Comparison of ENCODE assay signal across 22 mouse cellular contexts in the genomic region with DNA sequence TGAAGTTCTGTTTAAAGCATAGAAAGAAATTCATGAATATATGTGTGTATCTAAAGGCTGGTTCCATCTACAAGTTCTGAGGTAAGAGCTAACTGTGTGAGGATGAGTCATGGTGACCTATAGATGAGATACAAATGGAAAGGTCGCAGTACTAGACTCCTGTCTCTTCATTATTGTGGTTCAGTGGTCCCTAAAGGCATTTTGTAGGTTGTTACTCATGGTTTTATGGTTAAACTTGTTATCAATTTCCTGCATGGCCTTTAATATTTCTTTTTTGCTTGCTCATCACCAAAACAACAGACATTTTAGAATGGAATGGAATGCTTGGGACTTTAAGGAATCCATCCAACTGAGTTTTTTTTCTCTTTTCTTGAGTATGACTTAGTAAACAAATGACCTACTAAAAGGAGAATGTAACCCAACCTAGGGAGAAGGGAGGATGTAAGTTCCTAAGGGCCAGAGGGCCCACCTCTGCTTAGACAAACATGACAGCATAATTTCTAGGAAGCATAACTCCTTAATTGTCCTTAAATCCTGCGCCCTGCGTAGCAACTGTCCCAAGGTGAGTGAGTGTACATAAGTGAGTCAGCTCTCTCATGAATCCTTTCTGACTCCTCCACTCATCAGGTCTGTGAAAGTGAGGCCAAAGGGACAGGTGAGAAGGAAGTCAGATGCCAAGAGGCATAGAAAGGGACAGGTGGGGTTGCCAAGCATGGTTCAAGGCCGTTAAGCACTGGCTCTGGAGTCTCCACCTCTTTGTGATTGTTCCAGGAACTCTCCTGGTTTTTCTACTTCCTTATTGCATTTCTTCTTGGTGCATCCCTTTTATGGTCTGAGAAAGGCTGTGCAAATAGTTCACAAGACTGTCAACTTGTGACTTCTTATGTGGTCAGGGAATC. TPM values are rescaled to one million over a fixed set of nuclear protein-coding genes. Genes with fewer than 3 reads are reported as not detected.
A peak's percentile ranks its signal among the peaks of the same experiment; 100 is the strongest.
DNase-seq lines count a peak whose midpoint lies in the region; ATAC-seq lines count a peak whose summit lies in the region.
"Had no signal": no experiment of that assay in that cellular context is flagged by ENCODE, and none has a peak within 500 bp of the region (broad histone marks: within the 10 kb centered on the region; RNA-seq: fewer than 3 reads in every experiment).

No protein-coding gene starts in this region.

- 65% methylated on average over 4 of the region's 4 CpGs for WGBS in kidney, embryonic 15.5 days
- 25% methylated on average over 4 of the region's 4 CpGs for WGBS in large intestine, adult 2 months

- H3K27ac ChIP-seq in kidney, embryonic 15.5 days = peak overlapping the region; percentile 18; the same call in 1 of the 2 replicates
- H3K27ac ChIP-seq: embryonic facial prominence, embryonic 12.5 days; forebrain, embryonic 10.5 days; liver, embryonic 13.5 days; neural tube, embryonic 12.5 days had no signal

- no peak overlapping the region for H3K4me3 ChIP-seq in kidney, embryonic 15.5 days (replicated peaks)
- H3K4me3 ChIP-seq: embryonic facial prominence, embryonic 12.5 days; forebrain, embryonic 10.5 days; heart, embryonic 12.5 days; liver, embryonic 13.5 days; neural tube, embryonic 12.5 days had no signal

- no peaks in the 10 kb centered on the region for H3K27me3 ChIP-seq in kidney, embryonic 15.5 days
- H3K27me3 ChIP-seq: embryonic facial prominence, embryonic 12.5 days; heart, embryonic 12.5 days; liver, embryonic 13.5 days; neural tube, embryonic 12.5 days had no signal

- H3K4me1 ChIP-seq in kidney, embryonic 15.5 days = peaks cover 19% of the 10 kb centered on the region
- H3K4me1 ChIP-seq: heart, embryonic 12.5 days had no signal

- no peaks in the 10 kb centered on the region for H3K9me3 ChIP-seq in kidney, embryonic 15.5 days (replicated peaks)
- H3K9me3 ChIP-seq: embryonic facial prominence, embryonic 12.5 days; forebrain, embryonic 10.5 days; G1E; heart, embryonic 12.5 days; liver, embryonic 13.5 days; neural tube, embryonic 12.5 days had no signal

- H3K9ac ChIP-seq in kidney, embryonic 15.5 days = no peak overlapping the region
- H3K9ac ChIP-seq: embryonic facial prominence, embryonic 12.5 days; heart, embryonic 12.5 days; liver, embryonic 13.5 days; neural tube, embryonic 12.5 days had no signal

- no peak overlapping the region for H3K4me2 ChIP-seq in kidney, embryonic 15.5 days
- H3K4me2 ChIP-seq: embryonic facial prominence, embryonic 12.5 days; heart, embryonic 12.5 days; liver, embryonic 13.5 days; neural tube, embryonic 12.5 days had no signal

- DNase-seq in kidney, postnatal 25 days = no peak
- peak; percentile 67 for DNase-seq in 416B (ENCODE audit: low read depth)
- DNase-seq in R1 (ENCODE audit: low read depth, low spot score) = peak; percentile 22
- DNase-seq in large intestine, adult 2 months (ENCODE audit: low read depth, low spot score) = peak; percentile 98
- DNase-seq in left cerebral cortex, adult 8-10 months (ENCODE audit: low spot score in 2 of 2) = no peak
- DNase-seq in spleen, postnatal 14 days (ENCODE audit: low spot score in 2 of 2) = no peak
- DNase-seq: B cell, adult 2 months; cerebellum, adult 11 months; gastrocnemius, postnatal 14 days; heart, postnatal 4 days; kidney, postnatal 10 days; layer of hippocampus, adult 9-11 months; left cerebral cortex, postnatal 4 days; liver, embryonic 13.5 days; thymus, postnatal 36 days had no signal

- ATAC-seq in kidney, embryonic 15.5 days (replicated peaks; ENCODE audit: low FRiP score) = no peak
- no peak for ATAC-seq in activated CD4-positive, CD25-positive, alpha-beta regulatory T cell, adult 4 months

- H3K36me3 ChIP-seq in kidney, embryonic 15.5 days = no peaks in the 10 kb centered on the region
- H3K36me3 ChIP-seq: embryonic facial prominence, embryonic 12.5 days; forebrain, embryonic 10.5 days; G1E; heart, embryonic 12.5 days; liver, embryonic 13.5 days; neural tube, embryonic 12.5 days had no signal

RNA-seq across cellular contexts. Expression of a gene that starts 17.4 kb away (rescaled TPM):
- 0.45 and 0.84 TPM in 2 replicates for polyA plus RNA-seq in kidney, embryonic 15.5 days (2015; fragmentation: Nextera tagmentation; extraction: Ambion mirVana)
- polyA plus RNA-seq in large intestine, adult 2 months (2012; rRNA removed) = 0.20 TPM in 1 of 2 replicates, not detected in the other
- not detected for polyA plus RNA-seq in activated CD4-positive, CD25-positive, alpha-beta regulatory T cell, adult 4 months (2017; shearing (Covaris generic))
- total RNA-seq in left cerebral cortex, adult 8-10 months (2022) = not detected
- total RNA-seq: G1E; gastrocnemius, postnatal 14 days; heart, postnatal 4 days; left cerebral cortex, postnatal 4 days had no signal
- polyA plus RNA-seq: G1E; heart, embryonic 12.5 days; liver, embryonic 13.5 days had no signal

RNA-seq across cellular contexts. Expression of a gene that starts 31.6 kb away (rescaled TPM):
- 9.6 and 12.2 TPM in 2 replicates for polyA plus RNA-seq in kidney, embryonic 15.5 days (2015; fragmentation: Nextera tagmentation; extraction: Ambion mirVana)
- 46.9 and 90.5 TPM in 2 replicates for polyA plus RNA-seq in large intestine, adult 2 months (2012; rRNA removed)
- polyA plus RNA-seq in activated CD4-positive, CD25-positive, alpha-beta regulatory T cell, adult 4 months (2017; shearing (Covaris generic)) = 10 to 100 TPM in 1 of 2 experiments, 1 to 10 TPM in 1; 8.5 to 10.7 TPM
- 10 to 100 TPM in 1 of 4 experiments, 1 to 10 TPM in 3; 8.2 to 10.7 (median 8.8) TPM for total RNA-seq in left cerebral cortex, adult 8-10 months (2022)

RNA-seq across cellular contexts. Expression of a gene that starts 47.3 kb away (rescaled TPM):
- 3.9 and 11.4 TPM in 2 replicates for polyA plus RNA-seq in kidney, embryonic 15.5 days (2015; fragmentation: Nextera tagmentation; extraction: Ambion mirVana)
- polyA plus RNA-seq in large intestine, adult 2 months (2012; rRNA removed) = 658 and 768 TPM in 2 replicates
- polyA plus RNA-seq in activated CD4-positive, CD25-positive, alpha-beta regulatory T cell, adult 4 months (2017; shearing (Covaris generic)) = under 1 TPM in 1 of 2 experiments, not detected in 1; 0.33 TPM
- total RNA-seq in left cerebral cortex, adult 8-10 months (2022) = 1 to 10 TPM; 2.3 to 3.3 (median 2.8) TPM
- polyA plus RNA-seq: G1E had no signal

Comparison
In these comparisons a context has a peak if more than half of its experiments do, and no peak if none do; other contexts are left out.
1. DNase-seq: peak in 416B (single experiment), R1 (single experiment) and large intestine, adult 2 months (single experiment); none in kidney, postnatal 25 days (0 of 2), left cerebral cortex, adult 8-10 months (0 of 2) and spleen, postnatal 14 days (0 of 2).
2. RNA of a gene that starts 47.3 kb away (polyA plus RNA-seq): 658 to 768 TPM in large intestine, adult 2 months; 3.9 to 11.4 TPM in kidney, embryonic 15.5 days and 0.33 TPM in activated CD4-positive, CD25-positive, alpha-beta regulatory T cell, adult 4 months; every median in the first group is over 10 times any median in the second.